Mouse (Mus musculus) thymus, adult 2 months (tissue): ENCODE results near the gene Olfr951. TPM values are rescaled to one million over a fixed set of nuclear protein-coding genes. Genes with fewer than 3 reads are reported as not detected.

Experiments used
- DNase-seq: peaks from one replicate; pipeline ENCODE4 v3.0.0; 2021
- H3K27ac ChIP-seq: fragments of 200-500 bp; 2 replicates; pipeline ENCODE4 v1.5.1; 2012; ENCODE audit warnings: low read length, control low read depth; ENCODE audit not compliant: control insufficient read depth, insufficient read depth
- H3K27me3 ChIP-seq: fragments of 200-500 bp; 2 replicates; pipeline ENCODE4 v1.6.1; 2012; ENCODE audit warnings: mild to moderate bottlenecking, low read length, moderate library complexity, mixed read lengths; ENCODE audit not compliant: control insufficient read depth, insufficient read depth
- H3K36me3 ChIP-seq: fragments of 200-500 bp; 2 replicates; pipeline ENCODE4 v1.6.1; 2012; ENCODE audit warnings: mild to moderate bottlenecking, low read length, moderate library complexity; ENCODE audit not compliant: control insufficient read depth, insufficient read depth
- H3K4me1 ChIP-seq: fragments of 200-500 bp; replicated peaks from 2 replicates; pipeline ENCODE4 v1.6.1; 2012; ENCODE audit warnings: low read length; ENCODE audit not compliant: control insufficient read depth, insufficient read depth
- H3K4me3 ChIP-seq: fragments of 200-500 bp; 2 replicates; pipeline ENCODE4 v1.5.1; 2012; ENCODE audit warnings: mild to moderate bottlenecking, low read length, control low read depth, moderate library complexity; ENCODE audit not compliant: control insufficient read depth, insufficient read depth
- CTCF ChIP-seq: fragments of 200-500 bp; IDR thresholded peaks from 2 replicates; pipeline ENCODE4 v1.5.1; 2012; ENCODE audit warnings: mild to moderate bottlenecking, control low read depth, low read length, moderate library complexity, borderline replicate concordance; ENCODE audit not compliant: control insufficient read depth, poor library complexity, insufficient read depth; ENCODE audit errors: extremely low read depth
- POLR2A ChIP-seq: fragments of 200-500 bp; IDR thresholded peaks from 2 replicates; pipeline ENCODE4 v1.6.1; 2012; ENCODE audit warnings: mild to moderate bottlenecking, low read length, control low read depth, moderate library complexity; ENCODE audit not compliant: control insufficient read depth, poor library complexity, insufficient read depth; ENCODE audit errors: extremely low read depth
- WGBS: fragments of 180-500 bp; shearing (Covaris S2); methylation state at CpG from one replicate; pipeline ENCODE4 v1.1.7; 2018; 5-methylcytosine and 5-hydroxymethylcytosine counted together
- polyA plus RNA-seq: library from polyadenylated mRNA; depleted of rRNA; stranded (reverse); fragments of >200 nt; gene quantifications from 2 replicates; pipeline ENCODE4 v1.2.3, GENCODE M21; 2012; rRNA removed

Olfr951 gene
- polyA plus RNA-seq, result not detected in 2 replicates

- H3K4me3 ChIP-seq, result no peak within 1 kb of the TSS
- H3K27me3 ChIP-seq, result no peaks in the 10 kb centered on the region
- DNase-seq, result no peak
- no peaks in the 10 kb centered on the region for H3K36me3 ChIP-seq
- WGBS, result 95% methylated on average over 2 of the region's 2 CpGs
- H3K4me1 ChIP-seq, result no peaks in the 10 kb centered on the region
- no peak within 1 kb of the TSS for H3K27ac ChIP-seq
- no peak for TF ChIP-seq POLR2A
Measured at GRCm38 (mm10) chr9:39387110-39387509, at the start of gene Olfr951. Gene Olfr951 (plus strand): TSS chr9:39387410.

- no peaks in the 10 kb centered on the region for H3K4me1 ChIP-seq
- no peak within 1 kb of the TSS for H3K27ac ChIP-seq
- no peak within 1 kb of the TSS for H3K4me3 ChIP-seq
- no peak for DNase-seq
- H3K27me3 ChIP-seq, result no peaks in the 10 kb centered on the region
- H3K36me3 ChIP-seq, result no peaks in the 10 kb centered on the region
- TF ChIP-seq POLR2A, result no peak
- no peak for TF ChIP-seq CTCF
Measured at GRCm38 (mm10) chr9:39427048-39427447, 39.8 kb downstream of the Olfr951 start, which contains the start of gene Olfr952. Gene Olfr952 (minus strand): TSS chr9:39427148.

Other genes with a start within 250 kb of the Olfr951 start
- not detected in 2 replicates for gene Olfr943, start 221.1 kb upstream of the Olfr951 start, polyA plus RNA-seq
- not detected in 2 replicates for gene Olfr944, start 185.5 kb upstream of the Olfr951 start, polyA plus RNA-seq
- not detected in 2 replicates for gene Olfr1537, start 137.4 kb upstream of the Olfr951 start, polyA plus RNA-seq
- not detected in 2 replicates for gene Olfr945, start 110.6 kb upstream of the Olfr951 start, polyA plus RNA-seq
- gene Olfr948, start 61.4 kb upstream of the Olfr951 start, polyA plus RNA-seq, result not detected in 2 replicates
- gene Olfr952, start 39.7 kb downstream of the Olfr951 start, polyA plus RNA-seq, result not detected in 2 replicates
- not detected in 2 replicates for gene Olfr954, start 69.3 kb downstream of the Olfr951 start, polyA plus RNA-seq
- not detected in 2 replicates for gene Olfr955, start 84.5 kb downstream of the Olfr951 start, polyA plus RNA-seq
- gene Olfr44, start 106.6 kb downstream of the Olfr951 start, polyA plus RNA-seq, result not detected in 2 replicates
- gene Olfr957, start 128.4 kb downstream of the Olfr951 start, polyA plus RNA-seq, result not detected in 2 replicates
- gene Olfr958, start 166.6 kb downstream of the Olfr951 start, polyA plus RNA-seq, result not detected in 2 replicates
- gene Olfr959, start 188.2 kb downstream of the Olfr951 start, polyA plus RNA-seq, result not detected in 2 replicates
- gene AW551984, start 217.0 kb downstream of the Olfr951 start, polyA plus RNA-seq, result 0.63 and 1.1 TPM in 2 replicates
- not detected in 2 replicates for gene Olfr148, start 223.2 kb downstream of the Olfr951 start, polyA plus RNA-seq
- not detected in 2 replicates for gene Olfr960, start 234.0 kb downstream of the Olfr951 start, polyA plus RNA-seq